Mouse (Mus musculus): ENCODE results near the gene Chtf18.

GRCm38 (mm10) chr17:25748238-25748637, 21.0 kb upstream of the Chtf18 start:
- no peak for TF ChIP-seq POLR2A (IDR thresholded peaks at IDR 0.05; ENCODE audit: control insufficient read depth, extremely low read depth, insufficient read depth, low read length, poor library complexity)
- TF ChIP-seq CTCF (IDR thresholded peaks at IDR 0.05; ENCODE audit: borderline replicate concordance, control insufficient read depth, extremely low read depth, insufficient read depth, low read length, poor library complexity) = no peak

Data from thymus, adult 2 months (tissue).